In genomic region chr7:72239782-72240493, GRCm38 (mm10) we compare ENCODE assay signal across 8 mouse cellular contexts.
A peak's percentile ranks its signal among the peaks of the same experiment; 100 is the strongest.
DNase-seq lines count a peak whose midpoint lies in the region; ATAC-seq and TF ChIP-seq lines count a peak whose summit lies in the region.

No protein-coding gene starts in this region.

- H3K27ac ChIP-seq in embryonic facial prominence, embryonic 11.5 days (replicated peaks; ENCODE audit: low read depth, low read length): no peak overlapping the region
- no peak overlapping the region for H3K27ac ChIP-seq in intestine, embryonic 15.5 days

- TF ChIP-seq CTCF in lung, adult 2 months (IDR thresholded peaks at IDR 0.05; ENCODE audit: insufficient read depth, low read length): peak; percentile 51

- ATAC-seq in cerebellum, adult (ENCODE audit: insufficient number of reproducible peaks, low FRiP score, low TSS enrichment): no peak
- no peak for ATAC-seq in embryonic facial prominence, embryonic 11.5 days (replicated peaks; ENCODE audit: insufficient number of reproducible peaks, low FRiP score, low TSS enrichment, low read depth)
- peak; percentile 36; the same call in 1 of the 2 replicates for ATAC-seq in intestine, embryonic 15.5 days

- H3K4me3 ChIP-seq in embryonic facial prominence, embryonic 11.5 days (ENCODE audit: low read depth, low read length): no peak overlapping the region
- no peak overlapping the region for H3K4me3 ChIP-seq in intestine, embryonic 15.5 days (replicated peaks)
- no peak overlapping the region for H3K4me3 ChIP-seq in lung, adult 2 months (replicated peaks; ENCODE audit: extremely low read depth, low read depth, low read length)

- 33% methylated on average over 3 of the region's 3 CpGs for WGBS in embryonic facial prominence, embryonic 11.5 days
- whole genome bisulfite sequencing in intestine, embryonic 15.5 days: 33% methylated on average over 3 of the region's 3 CpGs
- 24% methylated on average over 3 of the region's 3 CpGs for WGBS in lung, adult 2 months

- no peaks in the 10 kb centered on the region for H3K4me1 ChIP-seq in embryonic facial prominence, embryonic 11.5 days (ENCODE audit: control insufficient read depth, insufficient read depth, low read length)
- H3K4me1 ChIP-seq in intestine, embryonic 15.5 days (replicated peaks): no peaks in the 10 kb centered on the region
- no peaks in the 10 kb centered on the region for H3K4me1 ChIP-seq in lung, adult 2 months (ENCODE audit: control insufficient read depth, insufficient read depth, low read length)

- no peaks in the 10 kb centered on the region for H3K9me3 ChIP-seq in embryonic facial prominence, embryonic 11.5 days (replicated peaks; ENCODE audit: control insufficient read depth, low read length)
- no peaks in the 10 kb centered on the region for H3K9me3 ChIP-seq in intestine, embryonic 15.5 days

- DNase-seq in cerebellum, adult 8-10 months: peak; percentile 7
- peak; percentile 56 to 57 for DNase-seq in right cerebral cortex, postnatal 10 days (ENCODE audit: low spot score in 2 of 2)
- no peak for DNase-seq in right cerebral cortex, postnatal 4 days
- DNase-seq in embryonic facial prominence, embryonic 11.5 days (ENCODE audit: low spot score): peak; percentile 67
- DNase-seq in lung, adult 2 months: no peak
- DNase-seq in spleen, postnatal 36 days (ENCODE audit: low spot score in 2 of 2): peak; percentile 41 to 61

- no peak overlapping the region for H3K9ac ChIP-seq in embryonic facial prominence, embryonic 11.5 days (replicated peaks; ENCODE audit: low read length)
- no peak overlapping the region for H3K9ac ChIP-seq in intestine, embryonic 15.5 days

- H3K4me2 ChIP-seq in embryonic facial prominence, embryonic 11.5 days (ENCODE audit: low read depth, low read length): no peak overlapping the region
- H3K4me2 ChIP-seq in intestine, embryonic 15.5 days (replicated peaks): no peak overlapping the region

- TF ChIP-seq POLR2A in lung, adult 2 months (IDR thresholded peaks at IDR 0.05; ENCODE audit: borderline replicate concordance, extremely low read depth, low read depth, low read length): no peak

- H3K27me3 ChIP-seq in embryonic facial prominence, embryonic 11.5 days (ENCODE audit: control insufficient read depth, insufficient read depth, low read length): no peaks in the 10 kb centered on the region
- H3K27me3 ChIP-seq in intestine, embryonic 15.5 days (replicated peaks): no peaks in the 10 kb centered on the region

- H3K36me3 ChIP-seq in embryonic facial prominence, embryonic 11.5 days (replicated peaks; ENCODE audit: control insufficient read depth, insufficient read depth, low read depth, low read length): no peaks in the 10 kb centered on the region
- no peaks in the 10 kb centered on the region for H3K36me3 ChIP-seq in intestine, embryonic 15.5 days

Comparison
In these comparisons a context has a peak if more than half of its experiments do, and no peak if none do; other contexts are left out.
1. DNase-seq: peak in cerebellum, adult 8-10 months (single experiment), right cerebral cortex, postnatal 10 days (2 of 2), embryonic facial prominence, embryonic 11.5 days (single experiment) and spleen, postnatal 36 days (2 of 2); none in right cerebral cortex, postnatal 4 days (single experiment) and lung, adult 2 months (single experiment).